8 mouse cellular contexts compared by ENCODE assay signal in genomic region chr9:70140871-70141796, GRCm38 (mm10). TPM values are rescaled to one million over a fixed set of nuclear protein-coding genes. Genes with fewer than 3 reads are reported as not detected.
A peak's percentile ranks its signal among the peaks of the same experiment; 100 is the strongest.
DNase-seq lines count a peak whose midpoint lies in the region; ATAC-seq lines count a peak whose summit lies in the region.

No protein-coding gene starts in this region.

- H3K9me3 ChIP-seq in forebrain, embryonic 13.5 days (replicated peaks), result no peaks in the 10 kb centered on the region
- H3K9me3 ChIP-seq in liver, embryonic 13.5 days (replicated peaks), result no peaks in the 10 kb centered on the region
- H3K9me3 ChIP-seq in neural tube, embryonic 15.5 days (replicated peaks), result no peaks in the 10 kb centered on the region

- peak overlapping the region; percentile 44 for H3K4me3 ChIP-seq in brown adipose tissue, adult 24 weeks (ENCODE audit: insufficient read depth, low read depth, low read length)
- H3K4me3 ChIP-seq in forebrain, embryonic 13.5 days, result peak overlapping the region; percentile 70
- H3K4me3 ChIP-seq in liver, embryonic 13.5 days (replicated peaks), result peak overlapping the region; percentile 54
- H3K4me3 ChIP-seq in neural tube, embryonic 15.5 days (replicated peaks), result peak overlapping the region; percentile 72

- peak overlapping the region; percentile 73 for H3K9ac ChIP-seq in forebrain, embryonic 13.5 days
- no peak overlapping the region for H3K9ac ChIP-seq in liver, embryonic 13.5 days
- peak overlapping the region; percentile 70 for H3K9ac ChIP-seq in neural tube, embryonic 15.5 days (replicated peaks)

- no peaks in the 10 kb centered on the region for H3K36me3 ChIP-seq in forebrain, embryonic 13.5 days (ENCODE audit: poor library complexity, severe bottlenecking)
- no peaks in the 10 kb centered on the region for H3K36me3 ChIP-seq in liver, embryonic 13.5 days
- no peaks in the 10 kb centered on the region for H3K36me3 ChIP-seq in neural tube, embryonic 15.5 days

- no peak overlapping the region for H3K27ac ChIP-seq in brown adipose tissue, adult 24 weeks (replicated peaks; ENCODE audit: low read depth, low read length)
- no peak overlapping the region for H3K27ac ChIP-seq in forebrain, embryonic 13.5 days
- no peak overlapping the region for H3K27ac ChIP-seq in liver, embryonic 13.5 days
- peak overlapping the region; percentile 76 for H3K27ac ChIP-seq in neural tube, embryonic 15.5 days (replicated peaks)

- peak; percentile 60 for ATAC-seq in CD4-positive, CD25-positive, alpha-beta regulatory T cell, adult 4 months
- peak; percentile 94 for ATAC-seq in forebrain, embryonic 13.5 days
- no peak for ATAC-seq in liver, embryonic 13.5 days (ENCODE audit: low read depth)
- peak; percentile 92 for ATAC-seq in neural tube, embryonic 15.5 days (ENCODE audit: low FRiP score)

- intact Hi-C loops in heart, postnatal 10 days (cut with DNase I), result no loop called here

- peaks cover 12% of the 10 kb centered on the region for H3K27me3 ChIP-seq in forebrain, embryonic 13.5 days
- peaks cover 50% of the 10 kb centered on the region for H3K27me3 ChIP-seq in liver, embryonic 13.5 days
- H3K27me3 ChIP-seq in neural tube, embryonic 15.5 days (replicated peaks), result peaks cover 4% of the 10 kb centered on the region

- H3K4me1 ChIP-seq in brown adipose tissue, adult 24 weeks (ENCODE audit: control insufficient read depth, insufficient read depth, insufficient read length, low read length), result no peaks in the 10 kb centered on the region
- peaks cover 17% of the 10 kb centered on the region for H3K4me1 ChIP-seq in forebrain, embryonic 13.5 days
- H3K4me1 ChIP-seq in liver, embryonic 13.5 days (replicated peaks), result 0 out of 2 replicates have a peak, but pooled peaks cover 8% of the 10 kb centered on the region
- H3K4me1 ChIP-seq in neural tube, embryonic 15.5 days, result peaks cover 22% of the 10 kb centered on the region

- peak; percentile 76 to 84 for DNase-seq in heart, postnatal 10 days
- peak; percentile 78 to 84 for DNase-seq in kidney, postnatal 4 days
- DNase-seq in liver, embryonic 13.5 days, result no peak
- DNase-seq in thymus, postnatal 25 days, result peak; percentile 40

- peak overlapping the region; percentile 94 for H3K4me2 ChIP-seq in forebrain, embryonic 13.5 days
- peak overlapping the region; percentile 60 for H3K4me2 ChIP-seq in liver, embryonic 13.5 days
- H3K4me2 ChIP-seq in neural tube, embryonic 15.5 days, result peak overlapping the region; percentile 90

- under 1% methylated on average over 75 of the region's 87 CpGs for WGBS in forebrain, embryonic 13.5 days
- under 1% methylated on average over 86 of the region's 87 CpGs for WGBS in liver, embryonic 13.5 days (ENCODE audit: insufficient replicate concordance)
- under 1% methylated on average over 45 of the region's 87 CpGs for WGBS in neural tube, embryonic 15.5 days

RNA-seq across cellular contexts. Expression of gene Fam81a, which starts 1.2 kb away (rescaled TPM):
- polyA plus RNA-seq in CD4-positive, CD25-positive, alpha-beta regulatory T cell, adult 4 months (2017; shearing (Covaris generic)), result 1 to 10 TPM; 1.3 to 1.5 TPM
- polyA plus RNA-seq in brown adipose tissue, adult 24 weeks (2012; ENCODE audit: insufficient read depth, insufficient read length, missing spikeins), result not detected in 2 replicates
- polyA plus RNA-seq in forebrain, embryonic 13.5 days (2015; fragmentation: Nextera tagmentation; extraction: Ambion mirVana), result 5.1 and 8.0 TPM in 2 replicates
- 10 to 100 TPM; 20.2 to 20.8 TPM for total RNA-seq in heart, postnatal 10 days (2021)
- polyA plus RNA-seq in liver, embryonic 13.5 days (2015; fragmentation: Nextera tagmentation; extraction: Ambion mirVana), result 0.75 and 1.1 TPM in 2 replicates
- 9.1 and 9.5 TPM in 2 replicates for polyA plus RNA-seq in neural tube, embryonic 15.5 days (2015; fragmentation: Nextera tagmentation; extraction: Ambion mirVana)
